Mouse (Mus musculus): Measurements from ENCODE around the gene Slc25a13. TPM values are rescaled to one million over a fixed set of nuclear protein-coding genes. Genes with fewer than 3 reads are reported as not detected.

Slc25a13 gene
- 3.0 and 3.3 TPM in 2 replicates for polyA plus RNA-seq (2015; fragmentation: Nextera tagmentation; extraction: Ambion mirVana)

DNA sequence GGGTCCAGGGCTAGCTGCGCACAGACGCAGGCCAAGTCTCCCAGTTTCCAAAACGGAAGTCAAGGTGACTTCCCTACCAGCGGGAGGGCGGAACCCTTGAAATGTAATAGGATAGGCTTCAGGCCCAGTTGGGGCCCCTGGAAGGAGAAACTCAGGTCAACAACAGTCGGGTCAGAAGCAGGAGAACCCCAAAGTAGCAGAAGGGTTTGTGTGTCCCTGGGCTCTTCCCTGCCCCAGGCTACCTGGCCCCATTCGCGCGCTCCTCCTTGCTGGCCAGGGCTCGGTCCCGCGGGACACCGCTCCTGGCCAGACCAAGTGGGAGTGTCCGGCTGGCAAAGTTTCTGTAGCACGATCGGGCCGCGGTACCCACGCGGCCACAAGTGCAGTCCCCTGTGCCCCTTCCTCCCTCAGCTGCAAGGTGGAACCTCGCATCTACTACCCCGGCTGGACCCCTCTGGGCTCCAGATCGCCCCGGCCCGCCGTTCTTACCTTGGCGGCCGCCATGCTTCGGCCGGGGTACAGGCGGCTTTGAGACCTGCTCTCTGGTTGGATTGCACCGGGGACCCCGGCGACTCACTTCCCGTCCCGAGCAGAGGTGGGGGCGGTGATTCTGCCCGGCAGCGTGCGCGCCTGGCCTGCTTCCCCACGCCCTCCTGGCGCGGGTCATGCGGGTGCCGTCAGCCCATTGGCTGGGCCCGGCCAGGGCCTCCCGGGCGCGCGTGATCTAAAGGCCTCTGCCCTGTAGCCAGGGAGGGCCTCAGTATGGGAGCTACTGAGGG, at the start of gene Slc25a13:
Slc25a13 (minus strand) TSS at position 667 of the 779 bp plus-strand sequence.

